Mouse (Mus musculus) heart, embryonic 16.5 days (tissue): ENCODE data around the gene Cadm1. TPM values are rescaled to one million over a fixed set of nuclear protein-coding genes. Genes with fewer than 3 reads are reported as not detected.

Experiments used
- ATAC-seq: fragments of 200-750 bp; cut with Nextera tagmentation; replicated peaks from 2 replicates; pipeline ENCODE4 v1.8.0; 2017; ENCODE audit warnings: moderate number of reproducible peaks; ENCODE audit not compliant: insufficient read depth, low FRiP score; ENCODE audit errors: extremely low read depth
- H3K27ac ChIP-seq: fragments of 300-500 bp; sonication (generic); 2 replicates; pipeline ENCODE4 v1.5.1; 2014; ENCODE audit warnings: mild to moderate bottlenecking, low read length, control low read depth, moderate library complexity
- H3K27me3 ChIP-seq: fragments of 300-500 bp; sonication (generic); 2 replicates; pipeline ENCODE4 v1.6.1; 2014; ENCODE audit warnings: low read length, mixed read lengths; ENCODE audit not compliant: control insufficient read depth, insufficient read depth
- H3K36me3 ChIP-seq: fragments of 300-500 bp; sonication (generic); 2 replicates; pipeline ENCODE4 v1.6.1; 2014; ENCODE audit not compliant: control insufficient read depth, insufficient read depth
- H3K4me1 ChIP-seq: fragments of 300-500 bp; sonication (generic); 2 replicates; pipeline ENCODE4 v1.6.1; 2014; ENCODE audit warnings: low read length, mixed read lengths; ENCODE audit not compliant: control insufficient read depth, insufficient read depth
- H3K4me2 ChIP-seq: fragments of 300-500 bp; sonication (generic); 2 replicates; pipeline ENCODE4 v1.6.1; 2014; ENCODE audit warnings: low read depth, mild to moderate bottlenecking, control low read depth, low read length
- H3K4me3 ChIP-seq: fragments of 300-500 bp; sonication (generic); 2 replicates; pipeline ENCODE4 v1.5.1; 2014; ENCODE audit warnings: mild to moderate bottlenecking, control low read depth, low read length
- H3K9ac ChIP-seq: fragments of 300-500 bp; sonication (generic); 2 replicates; pipeline ENCODE4 v1.6.1; 2014; ENCODE audit warnings: low read length, control low read depth
- H3K9me3 ChIP-seq: fragments of 300-500 bp; sonication (generic); replicated peaks from 2 replicates; pipeline ENCODE4 v1.6.1; 2016; ENCODE audit warnings: low read length; ENCODE audit not compliant: control insufficient read depth
- WGBS: fragments of 180-500 bp; shearing (Covaris S2); extraction: QIAGEN DNeasy Blood & Tissue Kit; methylation state at CpG from one replicate; pipeline ENCODE4 v1.1.7; 2014; 5-methylcytosine and 5-hydroxymethylcytosine counted together
- polyA plus RNA-seq: library from polyadenylated mRNA; unstranded; fragments of >200 nt; fragmentation: Nextera tagmentation; extraction: Ambion mirVana; gene quantifications from 2 replicates; pipeline ENCODE4 v1.2.1, GENCODE M21; 2015

Gene Cadm1
- polyA plus RNA-seq, 1 experiment from 2014 or later: 12.7 TPM

DNA sequence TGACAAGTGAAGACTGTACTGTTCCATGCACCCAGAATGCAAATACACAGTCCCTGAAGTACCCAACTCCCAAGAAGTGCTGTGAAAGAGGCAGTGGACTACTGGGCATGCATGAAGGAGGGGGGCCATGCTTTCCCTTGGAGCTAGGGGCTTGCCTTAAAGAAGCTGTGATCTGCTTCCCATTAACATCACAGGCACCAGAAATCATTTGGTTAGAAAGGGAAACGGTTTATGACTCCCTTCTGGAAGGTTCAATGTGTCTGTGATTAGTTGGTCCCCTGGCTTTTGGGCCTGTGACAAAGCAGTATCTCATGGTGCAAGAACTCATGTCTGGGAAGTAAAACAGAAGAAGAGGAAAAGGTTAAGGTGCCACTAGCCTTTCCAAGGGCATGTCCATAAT lies 336.0 kb downstream of the Cadm1 start:
- Histone ChIP-seq H3K36me3 (no peaks in the 10 kb centered on the region), H3K27ac (no peak overlapping the region), H3K9me3 (no peaks in the 10 kb centered on the region), H3K4me2 (no peak overlapping the region), H3K9ac (no peak overlapping the region), H3K4me1 (no peaks in the 10 kb centered on the region), H3K4me3 (no peak overlapping the region), H3K27me3 (0 out of 2 replicates have a peak, but pooled peaks cover 2% of the 10 kb centered on the region)
- ATAC-seq: no peak
- 73% methylated on average over 1 of the region's 1 CpGs for WGBS

DNA sequence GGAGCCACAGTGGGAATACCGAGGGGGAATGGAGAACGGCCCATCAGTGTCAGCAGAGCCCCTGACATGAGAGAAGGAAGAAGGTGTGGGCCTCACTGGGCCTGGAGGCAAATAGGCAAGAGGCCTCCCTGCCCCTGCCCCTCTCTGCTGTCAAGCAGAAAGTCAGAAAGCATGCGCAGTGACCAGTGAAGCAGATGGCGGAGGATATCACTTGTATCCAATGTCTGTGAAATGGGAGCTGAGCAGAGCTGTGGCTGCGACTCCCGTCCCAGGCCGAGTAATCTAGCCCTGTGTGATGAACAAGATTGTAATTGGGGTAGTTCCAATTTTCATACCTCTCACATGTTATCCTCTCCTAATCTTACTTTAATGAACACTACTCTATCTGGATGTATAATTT lies 337.5 kb downstream of the Cadm1 start:
- Histone ChIP-seq H3K36me3 (no peaks in the 10 kb centered on the region), H3K4me1 (no peaks in the 10 kb centered on the region), H3K9me3 (no peaks in the 10 kb centered on the region), H3K4me3 (no peak overlapping the region), H3K9ac (no peak overlapping the region), H3K4me2 (no peak overlapping the region), H3K27ac (no peak overlapping the region), H3K27me3 (peaks cover 2% of the 10 kb centered on the region; the same call in 1 of the 2 replicates)
- 85% methylated on average over 7 of the region's 7 CpGs for WGBS
- no peak for ATAC-seq

DNA sequence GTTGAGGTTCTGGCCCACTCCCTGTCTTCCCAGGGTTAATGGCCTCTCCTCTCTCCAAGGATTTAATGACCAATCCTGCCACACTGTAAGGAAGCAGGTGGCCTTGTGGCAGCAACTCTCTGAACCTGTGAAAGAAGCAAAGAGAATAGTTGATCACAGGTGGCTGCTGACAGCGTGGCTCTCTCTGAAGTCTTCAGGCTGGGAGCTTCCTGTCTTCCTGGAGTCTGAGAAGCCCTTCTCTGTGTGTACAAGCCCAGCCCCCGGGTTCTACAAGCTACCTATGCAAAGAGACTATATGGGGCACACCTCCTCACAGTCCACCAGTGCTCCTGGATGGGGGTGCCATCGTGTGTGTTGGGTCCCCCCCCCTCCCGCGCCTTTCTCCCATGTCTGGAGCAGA lies 339.7 kb downstream of the Cadm1 start:
- no peaks in the 10 kb centered on the region for H3K36me3 ChIP-seq
- H3K27me3 ChIP-seq: peaks cover 2% of the 10 kb centered on the region; the same call in 1 of the 2 replicates
- H3K9ac ChIP-seq: no peak overlapping the region
- H3K4me2 ChIP-seq: no peak overlapping the region
- no peak overlapping the region for H3K27ac ChIP-seq
- no peak overlapping the region for H3K4me3 ChIP-seq
- no peaks in the 10 kb centered on the region for H3K4me1 ChIP-seq
- H3K9me3 ChIP-seq: no peaks in the 10 kb centered on the region
- WGBS: 76% methylated on average over 5 of the region's 5 CpGs
- no peak for ATAC-seq

DNA sequence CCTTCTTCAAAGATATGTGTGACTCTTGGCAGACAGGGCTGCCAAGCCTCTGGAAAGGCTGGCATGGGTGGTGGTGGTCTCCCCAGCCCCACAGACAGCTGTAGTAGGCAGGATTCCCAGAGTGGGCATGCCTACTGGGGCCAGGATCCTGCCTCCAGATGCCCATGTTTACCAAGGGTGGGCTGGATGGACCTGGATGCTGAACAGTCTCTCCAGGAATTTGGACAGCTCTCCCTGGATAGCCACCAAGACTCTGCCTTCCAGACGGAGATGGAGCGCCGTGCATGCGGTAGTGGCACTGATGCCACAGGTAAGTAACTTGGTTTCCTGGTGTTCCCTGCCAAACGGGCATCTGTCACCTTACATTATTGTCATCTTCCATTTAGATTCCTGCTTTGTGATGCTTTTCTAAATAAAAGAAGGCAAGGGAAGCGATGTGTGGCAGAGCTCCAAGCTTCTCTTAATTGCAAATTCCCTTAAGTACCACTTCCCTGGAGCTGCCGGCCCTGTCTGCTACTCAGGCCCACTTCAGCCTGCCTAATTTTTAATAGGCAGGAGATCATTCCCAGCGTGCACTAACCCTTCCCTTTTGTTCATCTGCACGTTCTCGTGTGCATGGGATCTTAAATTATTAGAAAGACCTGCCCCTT lies 346.7 kb downstream of the Cadm1 start:
- 69% methylated on average over 10 of the region's 10 CpGs for WGBS
- H3K4me3 ChIP-seq: no peak overlapping the region
- ATAC-seq: no peak

DNA sequence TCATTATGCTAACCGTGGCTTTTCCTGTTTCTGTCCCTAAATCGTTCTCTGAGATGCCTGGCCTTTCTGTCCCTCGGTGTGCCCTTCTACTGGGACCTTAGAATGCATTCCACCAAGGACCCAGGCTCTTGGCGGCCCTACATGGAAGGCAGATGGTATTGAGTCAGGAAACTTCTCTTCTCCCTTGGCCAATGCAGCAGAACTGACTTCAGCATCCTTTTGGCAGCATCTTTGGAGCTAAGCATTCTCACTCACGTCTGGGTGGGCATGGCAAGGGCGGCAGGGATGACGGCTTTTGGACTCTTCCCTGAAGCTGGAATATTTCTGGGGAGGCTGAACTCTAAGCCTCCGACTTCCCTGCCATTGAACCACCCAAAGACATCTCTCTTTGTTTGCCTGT lies 350.2 kb downstream of the Cadm1 start:
- Histone ChIP-seq H3K9me3 (no peaks in the 10 kb centered on the region), H3K27me3 (peaks cover 5% of the 10 kb centered on the region), H3K9ac (no peak overlapping the region), H3K4me2 (no peak overlapping the region), H3K4me3 (no peak overlapping the region), H3K27ac (no peak overlapping the region), H3K36me3 (no peaks in the 10 kb centered on the region), H3K4me1 (no peaks in the 10 kb centered on the region)
- ATAC-seq: no peak
- WGBS: 81% methylated on average over 8 of the region's 8 CpGs

More for the DNA sequence above, 346.7 kb downstream of the Cadm1 start:
- H3K9ac ChIP-seq: no peak overlapping the region
- H3K4me1 ChIP-seq: no peaks in the 10 kb centered on the region
- no peaks in the 10 kb centered on the region; the same call in 1 of the 2 replicates for H3K27me3 ChIP-seq
- no peak overlapping the region for H3K4me2 ChIP-seq
- no peak overlapping the region for H3K27ac ChIP-seq
- no peaks in the 10 kb centered on the region for H3K9me3 ChIP-seq
- H3K36me3 ChIP-seq: no peaks in the 10 kb centered on the region

DNA sequence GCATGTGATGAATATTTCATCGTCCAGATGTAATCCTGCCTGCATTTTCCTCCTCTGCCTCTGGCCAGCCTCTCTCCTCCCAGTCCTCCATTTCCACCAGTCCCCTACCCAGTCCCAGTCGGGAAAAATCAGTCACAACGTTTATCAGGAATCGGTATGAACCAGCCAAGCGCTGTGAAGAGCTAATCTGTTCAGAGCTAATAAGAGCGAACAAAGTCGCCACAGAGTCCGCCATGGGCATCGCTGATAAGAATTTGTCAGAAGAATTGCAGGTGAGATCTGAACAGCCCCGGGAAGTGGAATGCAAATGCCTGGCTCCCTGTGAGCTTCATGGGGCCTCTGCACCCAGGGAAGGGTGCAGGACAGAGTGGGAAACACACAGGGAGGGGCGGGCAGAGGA lies 352.4 kb downstream of the Cadm1 start:
- no peak for ATAC-seq
- peaks cover 5% of the 10 kb centered on the region for H3K27me3 ChIP-seq
- H3K9me3 ChIP-seq: no peaks in the 10 kb centered on the region
- no peak overlapping the region for H3K4me3 ChIP-seq
- no peaks in the 10 kb centered on the region for H3K36me3 ChIP-seq
- no peaks in the 10 kb centered on the region for H3K4me1 ChIP-seq
- no peak overlapping the region for H3K27ac ChIP-seq
- H3K9ac ChIP-seq: no peak overlapping the region
- WGBS: 27% methylated on average over 11 of the region's 11 CpGs
- H3K4me2 ChIP-seq: no peak overlapping the region

DNA sequence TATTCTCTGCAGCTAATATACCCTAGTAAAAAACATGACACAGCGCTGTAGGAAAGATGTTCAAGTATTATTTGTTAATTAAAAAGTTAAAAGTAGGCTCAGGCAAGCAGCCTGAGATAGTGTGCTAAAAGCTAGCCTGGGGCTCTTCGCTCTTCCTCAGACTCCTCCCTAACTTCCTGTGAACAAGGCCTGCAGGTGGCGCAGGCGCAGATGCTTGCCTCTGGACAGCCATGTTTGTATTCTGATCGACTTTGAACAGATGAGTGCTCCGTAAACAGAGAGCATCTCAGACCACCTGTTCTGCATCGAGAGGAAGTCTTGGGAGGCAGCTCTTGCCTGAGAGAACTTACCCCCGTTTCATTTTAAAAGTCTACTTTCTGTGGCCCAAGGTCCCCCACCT lies 361.7 kb downstream of the Cadm1 start:
- H3K27ac ChIP-seq: no peak overlapping the region
- H3K36me3 ChIP-seq: no peaks in the 10 kb centered on the region
- no peak overlapping the region for H3K9ac ChIP-seq
- no peaks in the 10 kb centered on the region for H3K9me3 ChIP-seq
- ATAC-seq: no peak
- no peak overlapping the region for H3K4me2 ChIP-seq
- no peaks in the 10 kb centered on the region for H3K4me1 ChIP-seq
- no peak overlapping the region for H3K4me3 ChIP-seq
- H3K27me3 ChIP-seq: no peaks in the 10 kb centered on the region
- WGBS: 76% methylated on average over 8 of the region's 8 CpGs

DNA sequence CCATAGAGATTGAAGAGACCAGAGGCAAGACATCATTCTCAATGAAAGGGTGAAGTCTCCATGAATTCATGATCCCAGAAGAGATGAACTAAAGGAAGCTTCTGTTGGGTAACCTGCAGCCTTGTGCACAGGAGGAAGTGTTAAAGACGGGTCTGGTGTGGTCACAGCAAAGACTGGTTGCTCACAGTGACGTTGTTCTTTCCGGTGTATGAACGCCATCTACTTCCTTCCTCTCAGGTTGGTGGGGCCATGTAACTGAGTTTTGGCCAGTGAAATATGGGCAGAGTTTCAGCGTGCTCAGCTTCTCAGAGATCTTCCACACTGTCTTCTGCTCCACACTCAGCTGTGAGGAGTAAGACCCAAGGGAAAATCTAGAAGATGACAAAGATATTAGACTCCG lies 363.0 kb downstream of the Cadm1 start:
- no peaks in the 10 kb centered on the region for H3K36me3 ChIP-seq
- no peak overlapping the region for H3K9ac ChIP-seq
- H3K9me3 ChIP-seq: no peaks in the 10 kb centered on the region
- ATAC-seq: no peak
- H3K4me3 ChIP-seq: no peak overlapping the region
- H3K4me2 ChIP-seq: no peak overlapping the region
- no peak overlapping the region for H3K27ac ChIP-seq
- H3K4me1 ChIP-seq: no peaks in the 10 kb centered on the region
- WGBS: 73% methylated on average over 6 of the region's 6 CpGs
- H3K27me3 ChIP-seq: no peaks in the 10 kb centered on the region

DNA sequence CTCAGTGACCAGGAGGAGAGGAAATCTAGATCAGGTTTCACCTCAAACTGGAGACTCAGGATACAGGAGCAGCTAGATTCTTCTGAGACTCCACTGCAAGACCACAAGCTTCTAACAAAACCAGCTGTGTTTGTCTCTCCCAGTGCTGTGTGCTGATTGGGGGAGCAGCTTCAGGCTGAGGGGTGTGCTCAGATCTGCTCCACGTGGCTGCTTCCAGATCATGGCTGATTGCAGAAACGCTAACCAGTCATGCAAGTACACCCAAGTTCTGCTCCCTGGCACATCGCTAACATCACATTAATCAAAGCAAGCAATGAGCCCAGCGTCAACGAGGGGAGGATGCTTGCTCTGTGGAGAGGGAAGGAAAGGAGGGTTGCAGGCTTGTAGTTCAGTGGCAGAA lies 364.1 kb downstream of the Cadm1 start:
- Histone ChIP-seq H3K27me3 (no peaks in the 10 kb centered on the region), H3K4me2 (no peak overlapping the region), H3K9ac (no peak overlapping the region), H3K4me1 (no peaks in the 10 kb centered on the region), H3K4me3 (no peak overlapping the region), H3K27ac (no peak overlapping the region), H3K36me3 (no peaks in the 10 kb centered on the region), H3K9me3 (no peaks in the 10 kb centered on the region)
- ATAC-seq: no peak
- 48% methylated on average over 5 of the region's 5 CpGs for WGBS
